Mouse (Mus musculus) CH12.LX (cell line): Measurements from ENCODE around the gene Zfp663. TPM values are rescaled to one million over a fixed set of nuclear protein-coding genes. Genes with fewer than 3 reads are reported as not detected.
A peak's percentile ranks its signal among the peaks of the same experiment; 100 is the strongest.

Source experiments
- DNase-seq: peaks from one replicate; pipeline ENCODE4 v3.0.0-alpha.2; 2013; ENCODE audit errors: extremely low read depth
- H3K27ac ChIP-seq: 2 replicates; pipeline ENCODE4 v1.5.1; 2012; ENCODE audit warnings: low read depth, mild to moderate bottlenecking, control low read depth, moderate library complexity; ENCODE audit not compliant: insufficient read depth
- H3K27me3 ChIP-seq: replicated peaks from 2 replicates; pipeline ENCODE3; 2012; ENCODE audit warnings: inconsistent platforms
- H3K36me3 ChIP-seq, 2 experiments: replicated peaks in 1 of 2; 2 replicates each; pipeline versions ENCODE3 to v1.6.1; 2012; ENCODE audit warnings: inconsistent platforms in 1 of 2, low read length in 1 of 2, mild to moderate bottlenecking in 1 of 2, mixed read lengths in 1 of 2, moderate library complexity in 1 of 2; ENCODE audit not compliant: control insufficient read depth in 1 of 2, insufficient read depth in 1 of 2
- H3K4me1 ChIP-seq, 2 experiments: 2 replicates each; pipeline ENCODE4 v1.6.1; 2012; ENCODE audit warnings: inconsistent platforms in 1 of 2, moderate library complexity in 1 of 2; ENCODE audit not compliant: insufficient read depth in 2 of 2, control insufficient read depth in 1 of 2
- H3K4me2 ChIP-seq: 2 replicates; pipeline ENCODE4 v1.6.1; 2012; ENCODE audit warnings: low read depth, mild to moderate bottlenecking, control low read depth; ENCODE audit not compliant: poor library complexity, insufficient read depth, severe bottlenecking
- H3K4me3 ChIP-seq, 3 experiments: fragments of 150-350 bp in 1 of 3; sonication (generic) in 1 of 3; replicated peaks in 1 of 3; 2 replicates each; pipeline versions ENCODE3 to v1.5.1; 2011 to 2012; ENCODE audit warnings: low read depth in 2 of 3, low read length in 2 of 3, mild to moderate bottlenecking in 2 of 3, moderate library complexity in 2 of 3, control low read depth in 1 of 3, improper control_type of control experiment in 1 of 3, inconsistent platforms in 1 of 3, mixed read lengths in 1 of 3; ENCODE audit not compliant: poor library complexity in 1 of 3
- H3K79me2 ChIP-seq: replicated peaks from 2 replicates; pipeline ENCODE4 v1.6.1; 2012; ENCODE audit warnings: mild to moderate bottlenecking, moderate library complexity; ENCODE audit not compliant: control insufficient read depth, poor library complexity, insufficient read depth, severe bottlenecking; ENCODE audit errors: extremely low read depth
- H3K9ac ChIP-seq: 2 replicates; pipeline ENCODE4 v1.6.1; 2012; ENCODE audit warnings: low read depth, mild to moderate bottlenecking, control low read depth, moderate library complexity; ENCODE audit not compliant: insufficient read depth
- H3K9me3 ChIP-seq: replicated peaks from 2 replicates; pipeline ENCODE3; 2012; ENCODE audit warnings: low read length, inconsistent platforms, mixed read lengths
- BHLHE40 ChIP-seq: IDR thresholded peaks from 2 replicates; pipeline ENCODE4 v1.6.1; 2011; ENCODE audit warnings: mild to moderate bottlenecking, low read depth, low read length, improper control_type of control experiment
- CHD1 ChIP-seq: IDR thresholded peaks from 2 replicates; pipeline ENCODE4 v1.6.1; 2012; ENCODE audit warnings: low read depth, low read length, improper control_type of control experiment, inconsistent platforms
- CHD2 ChIP-seq: IDR thresholded peaks from 2 replicates; pipeline ENCODE4 v1.6.1; 2011; ENCODE audit warnings: low read length, improper control_type of control experiment
- CTCF ChIP-seq, 2 experiments: IDR thresholded peaks in 1 of 2; conservative IDR thresholded peaks in 1 of 2; 2 replicates each; pipeline ENCODE4 v1.5.1; 2011 to 2012; ENCODE audit warnings: low read depth in 2 of 2, low read length in 2 of 2, improper control_type of control experiment in 1 of 2, inconsistent platforms in 1 of 2, mild to moderate bottlenecking in 1 of 2, moderate library complexity in 1 of 2
- E2F4 ChIP-seq: IDR thresholded peaks from 2 replicates; pipeline ENCODE4 v1.6.1; 2011; ENCODE audit warnings: low read depth, low read length, improper control_type of control experiment; ENCODE audit not compliant: insufficient replicate concordance
- ELF1 ChIP-seq: IDR thresholded peaks from 2 replicates; pipeline ENCODE4 v1.6.1; 2014; ENCODE audit warnings: low read depth, mild to moderate bottlenecking, inconsistent platforms, low read length, improper control_type of control experiment
- HCFC1 ChIP-seq: IDR thresholded peaks from 2 replicates; pipeline ENCODE4 v1.6.1; 2012; ENCODE audit warnings: low read depth, mild to moderate bottlenecking, inconsistent platforms, low read length, improper control_type of control experiment
- IRF4 ChIP-seq: IDR thresholded peaks from 2 replicates; pipeline ENCODE4 v1.6.1; 2014; ENCODE audit warnings: low read depth, mild to moderate bottlenecking, inconsistent platforms, low read length, improper control_type of control experiment
- JUN ChIP-seq: IDR thresholded peaks from 2 replicates; pipeline ENCODE4 v1.6.1; 2011; ENCODE audit warnings: low read depth, mild to moderate bottlenecking, low read length, improper control_type of control experiment, moderate library complexity; ENCODE audit not compliant: insufficient read depth
- JUND ChIP-seq: conservative IDR thresholded peaks from 2 replicates; pipeline ENCODE4 v1.6.1; 2011; ENCODE audit warnings: low read depth, low read length, improper control_type of control experiment
- KAT2A ChIP-seq: IDR thresholded peaks from 2 replicates; pipeline ENCODE4 v1.6.1; 2012; ENCODE audit warnings: low read length, improper control_type of control experiment, inconsistent platforms; ENCODE audit not compliant: insufficient replicate concordance
- MAFK ChIP-seq: IDR thresholded peaks from 2 replicates; pipeline ENCODE4 v1.6.1; 2011; ENCODE audit warnings: low read length, improper control_type of control experiment; ENCODE audit not compliant: insufficient replicate concordance
- MAX ChIP-seq: IDR thresholded peaks from 2 replicates; pipeline ENCODE4 v1.6.1; 2011; ENCODE audit warnings: low read length, improper control_type of control experiment
- MAZ ChIP-seq: IDR thresholded peaks from 2 replicates; pipeline ENCODE4 v1.6.1; 2012; ENCODE audit warnings: low read depth, mild to moderate bottlenecking, inconsistent platforms, low read length, improper control_type of control experiment, moderate library complexity
- MEF2A ChIP-seq: IDR thresholded peaks from 2 replicates; pipeline ENCODE4 v1.6.1; 2014; ENCODE audit warnings: low read depth, mild to moderate bottlenecking, inconsistent platforms, low read length, improper control_type of control experiment, borderline replicate concordance
- MXI1 ChIP-seq: IDR thresholded peaks from 2 replicates; pipeline ENCODE4 v1.6.1; 2011; ENCODE audit warnings: mild to moderate bottlenecking, low read depth, low read length, improper control_type of control experiment
- MYC ChIP-seq: IDR thresholded peaks from 2 replicates; pipeline ENCODE4 v1.6.1; 2011; ENCODE audit warnings: low read depth, mild to moderate bottlenecking, improper control_type of control experiment, low read length
- NELFE ChIP-seq: IDR thresholded peaks from 2 replicates; pipeline ENCODE4 v1.6.1; 2011; ENCODE audit warnings: low read depth, low read length, improper control_type of control experiment
- PAX5 ChIP-seq: IDR thresholded peaks from 2 replicates; pipeline ENCODE4 v1.6.1; 2012; ENCODE audit warnings: low read length, inconsistent platforms, mixed read lengths
- POLR2A ChIP-seq: IDR thresholded peaks from 2 replicates; pipeline ENCODE4 v1.6.1; 2011; ENCODE audit warnings: low read depth, mild to moderate bottlenecking, improper control_type of control experiment, low read length
- RAD21 ChIP-seq: IDR thresholded peaks from 2 replicates; pipeline ENCODE4 v1.6.1; 2011; ENCODE audit warnings: low read depth, mild to moderate bottlenecking, low read length, improper control_type of control experiment, moderate library complexity
- RCOR1 ChIP-seq: conservative IDR thresholded peaks from 2 replicates; pipeline ENCODE4 v1.6.1; 2012; ENCODE audit warnings: low read depth, mild to moderate bottlenecking, inconsistent platforms, low read length, improper control_type of control experiment
- SIN3A ChIP-seq: IDR thresholded peaks from 2 replicates; pipeline ENCODE4 v1.6.1; 2012; ENCODE audit warnings: low read length, improper control_type of control experiment, inconsistent platforms
- SMC3 ChIP-seq: IDR thresholded peaks from 2 replicates; pipeline ENCODE4 v1.6.1; 2011; ENCODE audit warnings: low read depth, low read length, improper control_type of control experiment
- TCF12 ChIP-seq: IDR thresholded peaks from 2 replicates; pipeline ENCODE4 v1.6.1; 2014; ENCODE audit warnings: low read depth, mild to moderate bottlenecking, inconsistent platforms, low read length, improper control_type of control experiment
- USF1 ChIP-seq: IDR thresholded peaks from 2 replicates; pipeline ENCODE4 v1.6.1; 2014; ENCODE audit warnings: low read depth, mild to moderate bottlenecking, inconsistent platforms, low read length, improper control_type of control experiment
- USF2 ChIP-seq: conservative IDR thresholded peaks from 2 replicates; pipeline ENCODE4 v1.6.1; 2011; ENCODE audit warnings: low read depth, low read length, improper control_type of control experiment
- ZC3H11A ChIP-seq: IDR thresholded peaks from 2 replicates; pipeline ENCODE4 v1.6.1; 2012; ENCODE audit warnings: low read depth, mild to moderate bottlenecking, inconsistent platforms, low read length, improper control_type of control experiment
- ZMIZ1 ChIP-seq: IDR thresholded peaks from 2 replicates; pipeline ENCODE4 v1.6.1; 2012; ENCODE audit warnings: low read depth, mild to moderate bottlenecking, inconsistent platforms, low read length, improper control_type of control experiment
- ZNF384 ChIP-seq: IDR thresholded peaks from 2 replicates; pipeline ENCODE4 v1.6.1; 2012; ENCODE audit warnings: low read depth, low read length, improper control_type of control experiment, inconsistent platforms
- dilution Hi-C: fragments of 300-500 bp; cut with MboI; formaldehyde crosslinking; loops from 2 replicates; pipeline ENCODE4 v1.14.3; 2020; ENCODE audit warnings: low sequenced_read_pairs; ENCODE audit not compliant: extremely low pct_unique_long_range_greater_than_20kb, extremely low pct_ligation_motif_present
- in situ Hi-C: fragments of 300-500 bp; cut with MboI; formaldehyde crosslinking; loops from 3 replicates; pipeline ENCODE4 v1.14.3; 2019; ENCODE audit warnings: low sequenced_read_pairs, low pct_ligation_motif_present, low pct_unique_long_range_greater_than_20kb, mixed read lengths
- polyA plus RNA-seq: library from polyadenylated mRNA; unstranded; fragments of >175 nt; gene quantifications from 2 replicates; pipeline ENCODE4 v1.2.1, GENCODE M21; 2012; ENCODE audit warnings: low read depth; ENCODE audit not compliant: insufficient read length
- total RNA-seq, 2 experiments: library from RNA; depleted of rRNA; stranded (reverse); fragments of 300-350 nt in 1 of 2; fragments of >200 nt in 1 of 2; gene quantifications; 2 replicates each; pipeline ENCODE4 v1.2.3; 2012 to 2014

Zfp663 gene
- total and polyA plus RNA-seq, 3 experiments, result not detected

DNA sequence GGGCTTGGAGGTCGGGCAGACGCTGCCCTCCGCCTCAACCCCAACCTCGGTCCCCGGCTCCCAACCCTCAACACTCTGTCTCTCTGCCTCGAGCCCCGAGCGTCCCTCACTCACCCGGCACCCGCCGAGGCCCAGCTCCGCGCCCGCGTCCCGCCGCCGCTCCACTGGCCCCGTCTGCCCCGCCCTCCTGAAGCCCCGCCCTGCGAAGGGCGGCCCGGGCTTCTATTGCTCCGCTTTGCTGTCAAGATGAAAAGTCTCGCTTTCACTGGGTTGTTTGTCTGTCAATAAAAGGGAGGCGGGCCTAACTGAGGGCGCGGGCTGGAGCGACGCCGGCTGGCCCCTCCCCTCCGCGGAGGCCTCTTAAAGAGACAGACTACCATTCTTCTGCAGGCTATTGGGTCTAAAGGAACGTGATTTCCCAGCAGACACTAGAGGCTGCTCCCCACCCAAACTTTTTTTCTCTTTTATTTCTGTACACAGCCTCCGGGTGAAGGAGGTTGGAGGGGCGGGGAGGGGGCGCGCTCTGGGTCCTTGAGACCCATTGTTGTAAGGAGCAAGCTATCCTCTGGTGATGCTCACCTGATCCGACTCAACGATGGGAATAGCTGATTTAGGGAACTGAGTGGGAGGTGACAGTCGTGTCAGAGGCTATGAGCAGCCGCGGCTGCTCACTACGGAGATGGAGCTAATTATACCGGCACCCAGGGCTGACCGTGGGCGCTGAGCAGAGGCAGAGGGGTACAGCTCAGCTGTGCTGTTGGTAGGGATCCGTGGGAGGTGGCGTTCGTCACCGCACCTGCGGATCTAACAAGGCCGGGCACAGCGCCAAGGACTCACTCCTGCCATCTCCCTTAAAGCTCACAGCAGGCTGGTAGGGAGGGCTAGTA lies 42.0 kb downstream of the Zfp663 start, which contains the start of gene Elmo2:
Elmo2 (minus strand) TSS at position 176 of the 887 bp plus-strand sequence.
- H3K4me3 ChIP-seq, result peak within 1 kb of the TSS; percentile 70 to 85 (median 76)
- dilution Hi-C loops (no loop called here), in situ Hi-C loops (no loop called here)
- peaks cover 4% of the 10 kb centered on the region for H3K9me3 ChIP-seq
- TF ChIP-seq SMC3 (no peak), ELF1 (peak; percentile 51; the same call in 1 of the 2 replicates), NELFE (peak; percentile 57; the same call in 1 of the 2 replicates), ZMIZ1 (peak; percentile 61), SIN3A (peak; percentile 46), BHLHE40 (peak; percentile 86), JUN (no peak), RAD21 (no peak), CHD1 (no peak), TCF12 (peak; percentile 72), CHD2 (peak; percentile 96), CTCF (conservative IDR thresholded peaks at IDR 0.05 in 1 of 2, IDR thresholded peaks at IDR 0.05 in 1 of 2; ENCODE audit: low read depth in 2 of 2, low read length in 2 of 2) (no peak), JUND (no peak), HCFC1 (peak; percentile 65), MAFK (no peak), USF2 (no peak), POLR2A (peak; percentile 72), ZNF384 (peak; percentile 74; the same call in 1 of the 2 replicates), MAZ (peak; percentile 92), MYC (no peak), IRF4 (no peak), ZC3H11A (no peak), MEF2A (no peak), RCOR1 (no peak), MAX (peak; percentile 17; the same call in 1 of the 2 replicates), KAT2A (0 out of 2 replicates have a peak, but pooled peaks have one; percentile 59), USF1 (no peak), PAX5 (no peak), MXI1 (peak; percentile 56), E2F4 (peak; percentile 64; the same call in 1 of the 2 replicates)
- H3K9ac ChIP-seq, result peak within 1 kb of the TSS; percentile 51
- peak; percentile 97 for DNase-seq
- peaks cover 23% of the 10 kb centered on the region for H3K27me3 ChIP-seq
- peaks cover 2 to 15% of the 10 kb centered on the region in 2 experiments for H3K36me3 ChIP-seq
- peak within 1 kb of the TSS; percentile 53 for H3K4me2 ChIP-seq
- H3K79me2 ChIP-seq, result no peaks in the 10 kb centered on the region
- no peak within 1 kb of the TSS for H3K27ac ChIP-seq
- peaks cover 9 to 21% of the 10 kb centered on the region in 2 experiments for H3K4me1 ChIP-seq
